In genomic region chr2:31150762-31151161, GRCm38 (mm10) we compare ENCODE assay signal across 9 mouse cellular contexts. TPM values are rescaled to one million over a fixed set of nuclear protein-coding genes. Genes with fewer than 3 reads are reported as not detected.
A peak's percentile ranks its signal among the peaks of the same experiment; 100 is the strongest.
DNase-seq lines count a peak whose midpoint lies in the region; ATAC-seq and TF ChIP-seq lines count a peak whose summit lies in the region.
"Had no signal": no experiment of that assay in that cellular context is flagged by ENCODE, and none has a peak within 500 bp of the region (broad histone marks: within the 10 kb centered on the region; RNA-seq: fewer than 3 reads in every experiment).

No protein-coding gene starts in this region.

- H3K36me3 ChIP-seq in hindbrain, embryonic 13.5 days, result peaks cover 42% of the 10 kb centered on the region
- no peaks in the 10 kb centered on the region for H3K36me3 ChIP-seq in hindbrain, embryonic 11.5 days (ENCODE audit: control insufficient read depth, insufficient read depth, low read length)
- H3K36me3 ChIP-seq in thymus, adult 2 months (ENCODE audit: control insufficient read depth, insufficient read depth, low read length), result no peaks in the 10 kb centered on the region
- H3K36me3 ChIP-seq in hindbrain, embryonic 16.5 days (ENCODE audit: control insufficient read depth, insufficient read depth, low read length), result peaks cover 17% of the 10 kb centered on the region

- DNase-seq in hindbrain, embryonic 11.5 days (ENCODE audit: low spot score), result no peak
- peak; percentile 45 for DNase-seq in thymus, adult 2 months
- no peak for DNase-seq in thymus, postnatal 36 days
- DNase-seq in c-Kit-positive CD71-positive TER-119-negative erythroid progenitor cells, embryonic 14.5 days (ENCODE audit: low read depth), result peak; percentile 48
- DNase-seq in adrenal gland, postnatal 25 days, result no peak
- no peak for DNase-seq in kidney, postnatal 4 days

- H3K27me3 ChIP-seq in hindbrain, embryonic 13.5 days, result no peaks in the 10 kb centered on the region
- H3K27me3 ChIP-seq in hindbrain, embryonic 11.5 days (ENCODE audit: control insufficient read depth, insufficient read depth, low read length), result no peaks in the 10 kb centered on the region
- H3K27me3 ChIP-seq in thymus, adult 2 months (ENCODE audit: control insufficient read depth, insufficient read depth, low read length), result no peaks in the 10 kb centered on the region
- H3K27me3 ChIP-seq in hindbrain, embryonic 16.5 days (replicated peaks; ENCODE audit: control insufficient read depth, insufficient read depth, low read length), result no peaks in the 10 kb centered on the region
- H3K27me3 ChIP-seq: heart, embryonic 12.5 days had no signal

- peak overlapping the region; percentile 90; the same call in 1 of the 2 replicates for H3K4me2 ChIP-seq in hindbrain, embryonic 13.5 days
- H3K4me2 ChIP-seq in hindbrain, embryonic 11.5 days (replicated peaks; ENCODE audit: low read depth, low read length), result no peak overlapping the region
- no peak overlapping the region; the same call in 1 of the 2 replicates for H3K4me2 ChIP-seq in hindbrain, embryonic 16.5 days (ENCODE audit: low read length)

- H3K27ac ChIP-seq in hindbrain, embryonic 13.5 days, result no peak overlapping the region
- H3K27ac ChIP-seq in hindbrain, embryonic 11.5 days (ENCODE audit: low read depth, low read length), result no peak overlapping the region
- H3K27ac ChIP-seq in thymus, adult 2 months (ENCODE audit: control insufficient read depth, insufficient read depth, low read length), result no peak overlapping the region
- H3K27ac ChIP-seq in hindbrain, embryonic 16.5 days (ENCODE audit: low read depth, low read length), result no peak overlapping the region

- H3K9me3 ChIP-seq in hindbrain, embryonic 13.5 days, result no peaks in the 10 kb centered on the region
- H3K9me3 ChIP-seq in hindbrain, embryonic 11.5 days (ENCODE audit: control insufficient read depth, low read length), result no peaks in the 10 kb centered on the region
- no peaks in the 10 kb centered on the region for H3K9me3 ChIP-seq in hindbrain, embryonic 16.5 days (ENCODE audit: control insufficient read depth, low read length)
- H3K9me3 ChIP-seq: heart, embryonic 12.5 days had no signal

- no peak for ATAC-seq in hindbrain, embryonic 13.5 days (ENCODE audit: low FRiP score)
- ATAC-seq in hindbrain, embryonic 11.5 days (ENCODE audit: low FRiP score), result no peak
- no peak for ATAC-seq in hindbrain, embryonic 16.5 days

- H3K9ac ChIP-seq in hindbrain, embryonic 13.5 days, result no peak overlapping the region
- H3K9ac ChIP-seq in hindbrain, embryonic 11.5 days (ENCODE audit: low read depth, low read length), result no peak overlapping the region
- no peak overlapping the region for H3K9ac ChIP-seq in hindbrain, embryonic 16.5 days (ENCODE audit: low read depth, low read length)

- peaks cover 28% of the 10 kb centered on the region for H3K4me1 ChIP-seq in hindbrain, embryonic 13.5 days (replicated peaks)
- 0 out of 2 replicates have a peak, but pooled peaks cover 2% of the 10 kb centered on the region for H3K4me1 ChIP-seq in hindbrain, embryonic 11.5 days (replicated peaks; ENCODE audit: control insufficient read depth, insufficient read depth, low read length)
- H3K4me1 ChIP-seq in thymus, adult 2 months (replicated peaks; ENCODE audit: control insufficient read depth, insufficient read depth, low read length), result peaks cover 7% of the 10 kb centered on the region
- H3K4me1 ChIP-seq in hindbrain, embryonic 16.5 days (ENCODE audit: control insufficient read depth, insufficient read depth, low read depth, low read length), result peaks cover 19% of the 10 kb centered on the region

- 0 out of 2 replicates have a peak overlapping the region, but pooled peaks have one; percentile 94 for H3K4me3 ChIP-seq in hindbrain, embryonic 13.5 days
- H3K4me3 ChIP-seq in hindbrain, embryonic 11.5 days (ENCODE audit: low read depth, low read length), result no peak overlapping the region
- no peak overlapping the region for H3K4me3 ChIP-seq in thymus, adult 2 months (ENCODE audit: control insufficient read depth, insufficient read depth, low read length)
- H3K4me3 ChIP-seq in hindbrain, embryonic 16.5 days (ENCODE audit: low read length), result no peak overlapping the region

- TF ChIP-seq POLR2A in thymus, adult 2 months (IDR thresholded peaks at IDR 0.05; ENCODE audit: control insufficient read depth, extremely low read depth, insufficient read depth, low read length, poor library complexity), result no peak

- no peak for TF ChIP-seq CTCF in thymus, adult 2 months (IDR thresholded peaks at IDR 0.05; ENCODE audit: borderline replicate concordance, control insufficient read depth, extremely low read depth, insufficient read depth, low read length, poor library complexity)

RNA-seq across cellular contexts. Expression of gene Gpr107, which starts 1.4 kb away (rescaled TPM):
- polyA plus RNA-seq in hindbrain, embryonic 13.5 days (2015; fragmentation: Nextera tagmentation; extraction: Ambion mirVana), result 38.1 and 38.2 TPM in 2 replicates
- polyA plus RNA-seq in hindbrain, embryonic 11.5 days (2014; fragmentation: Nextera tagmentation; extraction: Ambion mirVana), result 25.9 and 35.8 TPM in 2 replicates
- 33.2 and 34.6 TPM in 2 replicates for polyA plus RNA-seq in thymus, adult 2 months (2012; rRNA removed)
- 54.1 and 63.6 TPM in 2 replicates for total RNA-seq in adrenal gland, postnatal 25 days (2021)
- polyA plus RNA-seq in hindbrain, embryonic 16.5 days (2015; fragmentation: Nextera tagmentation; extraction: Ambion mirVana), result 34.4 and 37.3 TPM in 2 replicates

RNA-seq across cellular contexts. Expression of gene Fnbp1, which starts 9.0 kb away (rescaled TPM):
- polyA plus RNA-seq in hindbrain, embryonic 13.5 days (2015; fragmentation: Nextera tagmentation; extraction: Ambion mirVana), result 20.7 and 21.9 TPM in 2 replicates
- 13.7 and 14.4 TPM in 2 replicates for polyA plus RNA-seq in hindbrain, embryonic 11.5 days (2014; fragmentation: Nextera tagmentation; extraction: Ambion mirVana)
- 148 and 160 TPM in 2 replicates for polyA plus RNA-seq in thymus, adult 2 months (2012; rRNA removed)
- total RNA-seq in adrenal gland, postnatal 25 days (2021), result 50.9 and 66.0 TPM in 2 replicates
- polyA plus RNA-seq in hindbrain, embryonic 16.5 days (2015; fragmentation: Nextera tagmentation; extraction: Ambion mirVana), result 35.8 and 36.7 TPM in 2 replicates

Comparison
In these comparisons a context has a peak if more than half of its experiments do, and no peak if none do; other contexts are left out.
1. DNase-seq: peak in thymus, adult 2 months (single experiment) and c-Kit-positive CD71-positive TER-119-negative erythroid progenitor cells, embryonic 14.5 days (single experiment); none in hindbrain, embryonic 11.5 days (single experiment), thymus, postnatal 36 days (0 of 2), adrenal gland, postnatal 25 days (single experiment) and kidney, postnatal 4 days (0 of 2).